ENCODE assay signal across 21 mouse cellular contexts in the genomic region with DNA sequence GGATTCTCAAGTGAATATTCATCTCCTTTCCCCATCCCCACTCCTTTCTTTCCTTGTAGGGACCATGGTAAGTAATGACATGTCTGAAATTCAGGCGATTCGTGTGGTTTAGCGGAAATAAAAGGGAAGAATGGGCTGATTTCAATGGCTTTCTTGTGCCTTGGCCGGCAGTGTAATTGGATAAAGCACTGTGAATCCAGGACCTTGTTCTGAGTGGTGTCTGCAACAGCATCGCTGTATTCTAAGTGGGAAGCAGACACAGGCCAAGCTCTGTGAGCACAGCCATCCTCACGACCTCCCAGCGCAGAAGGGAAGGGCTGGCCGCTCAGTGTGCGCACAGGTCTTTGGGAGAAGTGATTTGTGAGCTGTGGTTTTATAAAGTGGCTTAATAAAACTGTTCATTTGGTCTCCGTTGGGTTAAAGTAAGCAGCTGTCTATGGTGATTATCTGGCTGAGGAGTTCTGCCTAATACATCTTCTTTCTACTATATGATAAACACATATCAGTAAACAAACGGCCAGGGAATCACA. TPM values are rescaled to one million over a fixed set of nuclear protein-coding genes. Genes with fewer than 3 reads are reported as not detected.
DNase-seq lines count a peak whose midpoint lies in the region; ATAC-seq lines count a peak whose summit lies in the region.
"Had no signal": no experiment of that assay in that cellular context is flagged by ENCODE, and none has a peak within 500 bp of the region (broad histone marks: within the 10 kb centered on the region; RNA-seq: fewer than 3 reads in every experiment).

No protein-coding gene starts in this region.

- H3K9me3 ChIP-seq in forebrain, embryonic 14.5 days (replicated peaks; ENCODE audit: control insufficient read depth, low read length) = no peaks in the 10 kb centered on the region
- no peaks in the 10 kb centered on the region for H3K9me3 ChIP-seq in forebrain, embryonic 15.5 days
- H3K9me3 ChIP-seq in midbrain, embryonic 11.5 days (ENCODE audit: control insufficient read depth, low read length) = no peaks in the 10 kb centered on the region
- no peaks in the 10 kb centered on the region for H3K9me3 ChIP-seq in midbrain, embryonic 10.5 days (replicated peaks)
- no peaks in the 10 kb centered on the region for H3K9me3 ChIP-seq in midbrain, embryonic 13.5 days
- H3K9me3 ChIP-seq: embryonic facial prominence, embryonic 10.5 days had no signal

- H3K4me1 ChIP-seq in forebrain, embryonic 14.5 days (ENCODE audit: control insufficient read depth, insufficient read depth, low read length) = peaks cover 39% of the 10 kb centered on the region
- H3K4me1 ChIP-seq in forebrain, embryonic 15.5 days = peaks cover 51% of the 10 kb centered on the region
- peaks cover 55% of the 10 kb centered on the region for H3K4me1 ChIP-seq in midbrain, embryonic 11.5 days (ENCODE audit: control insufficient read depth, insufficient read depth, low read length)
- peaks cover 82% of the 10 kb centered on the region for H3K4me1 ChIP-seq in midbrain, embryonic 10.5 days
- H3K4me1 ChIP-seq in midbrain, embryonic 13.5 days (replicated peaks) = peaks cover 75% of the 10 kb centered on the region

- H3K36me3 ChIP-seq in forebrain, embryonic 14.5 days (ENCODE audit: control insufficient read depth, insufficient read depth, low read length) = no peaks in the 10 kb centered on the region
- no peaks in the 10 kb centered on the region for H3K36me3 ChIP-seq in forebrain, embryonic 15.5 days
- no peaks in the 10 kb centered on the region for H3K36me3 ChIP-seq in midbrain, embryonic 11.5 days (ENCODE audit: control insufficient read depth, insufficient read depth, low read length)
- H3K36me3 ChIP-seq in midbrain, embryonic 10.5 days = no peaks in the 10 kb centered on the region
- H3K36me3 ChIP-seq in midbrain, embryonic 13.5 days = no peaks in the 10 kb centered on the region
- H3K36me3 ChIP-seq: embryonic facial prominence, embryonic 10.5 days had no signal

- peak; percentile 38 for DNase-seq in forebrain, embryonic 14.5 days (ENCODE audit: low spot score)
- DNase-seq in midbrain, embryonic 11.5 days (ENCODE audit: low spot score, missing footprints) = no peak
- no peak for DNase-seq in midbrain, embryonic 10.5 days (ENCODE audit: low spot score)
- no peak for DNase-seq in right cerebral cortex, postnatal 14 days
- DNase-seq in c-Kit-positive CD71-positive TER-119-positive erythroid progenitor cells, embryonic 14.5 days (ENCODE audit: low spot score) = no peak
- DNase-seq: adrenal gland, postnatal 36 days; gastrocnemius, adult 2 months; heart, postnatal 36 days; kidney, adult 2 months; kidney, postnatal 10 days; left cerebral cortex, postnatal 4 days; liver; lung, postnatal 10 days; thymus, postnatal 36 days had no signal

- no peaks in the 10 kb centered on the region for H3K27me3 ChIP-seq in forebrain, embryonic 14.5 days (replicated peaks; ENCODE audit: control insufficient read depth, insufficient read depth, low read length)
- no peaks in the 10 kb centered on the region for H3K27me3 ChIP-seq in forebrain, embryonic 15.5 days
- H3K27me3 ChIP-seq in midbrain, embryonic 11.5 days (ENCODE audit: control insufficient read depth, insufficient read depth, low read length) = 0 out of 2 replicates have a peak, but pooled peaks cover 2% of the 10 kb centered on the region
- H3K27me3 ChIP-seq in midbrain, embryonic 10.5 days (ENCODE audit: low read depth, poor library complexity, severe bottlenecking) = no peaks in the 10 kb centered on the region
- peaks cover 17% of the 10 kb centered on the region; the same call in 1 of the 2 replicates for H3K27me3 ChIP-seq in midbrain, embryonic 13.5 days
- H3K27me3 ChIP-seq: CH12.LX had no signal

- H3K4me2 ChIP-seq in forebrain, embryonic 14.5 days (ENCODE audit: low read length) = no peak overlapping the region
- H3K4me2 ChIP-seq in forebrain, embryonic 15.5 days (replicated peaks) = no peak overlapping the region
- no peak overlapping the region for H3K4me2 ChIP-seq in midbrain, embryonic 11.5 days
- H3K4me2 ChIP-seq in midbrain, embryonic 13.5 days (replicated peaks) = peak overlapping the region; percentile 7; the same call in 1 of the 2 replicates

- 36% methylated on average over 11 of the region's 11 CpGs for WGBS in forebrain, embryonic 14.5 days
- 35% methylated on average over 11 of the region's 11 CpGs for WGBS in forebrain, embryonic 15.5 days
- 36% methylated on average over 11 of the region's 11 CpGs for WGBS in midbrain, embryonic 11.5 days
- 57% methylated on average over 11 of the region's 11 CpGs for WGBS in midbrain, embryonic 10.5 days
- WGBS in midbrain, embryonic 13.5 days = 24% methylated on average over 11 of the region's 11 CpGs

- H3K4me3 ChIP-seq in forebrain, embryonic 14.5 days (ENCODE audit: low read depth, low read length) = no peak overlapping the region
- H3K4me3 ChIP-seq in forebrain, embryonic 15.5 days = no peak overlapping the region
- H3K4me3 ChIP-seq in midbrain, embryonic 11.5 days (ENCODE audit: low read depth, low read length) = no peak overlapping the region
- H3K4me3 ChIP-seq in midbrain, embryonic 10.5 days = no peak overlapping the region
- H3K4me3 ChIP-seq in midbrain, embryonic 13.5 days (replicated peaks) = no peak overlapping the region
- H3K4me3 ChIP-seq: embryonic facial prominence, embryonic 10.5 days; gastrocnemius, adult 2 months; layer of hippocampus, adult 2 months; myocyte had no signal

- no peak overlapping the region for H3K27ac ChIP-seq in forebrain, embryonic 14.5 days (ENCODE audit: low read depth, low read length)
- no peak overlapping the region for H3K27ac ChIP-seq in forebrain, embryonic 15.5 days (replicated peaks)
- no peak overlapping the region for H3K27ac ChIP-seq in midbrain, embryonic 11.5 days (ENCODE audit: low read depth, low read length)
- no peak overlapping the region for H3K27ac ChIP-seq in midbrain, embryonic 10.5 days (replicated peaks)
- peak overlapping the region; percentile 10; the same call in 1 of the 2 replicates for H3K27ac ChIP-seq in midbrain, embryonic 13.5 days
- H3K27ac ChIP-seq: embryonic facial prominence, embryonic 10.5 days; layer of hippocampus, adult 2 months had no signal

- no peak for ATAC-seq in forebrain, embryonic 14.5 days
- no peak for ATAC-seq in forebrain, embryonic 15.5 days (replicated peaks)
- 0 out of 2 replicates have a peak, but pooled peaks have one; percentile 41 for ATAC-seq in midbrain, embryonic 11.5 days (ENCODE audit: low FRiP score)
- peak; percentile 48; the same call in 1 of the 2 replicates for ATAC-seq in midbrain, embryonic 13.5 days
- ATAC-seq: inflammation-experienced regulatory T-cells, adult 6 months had no signal

- no peak overlapping the region for H3K9ac ChIP-seq in forebrain, embryonic 14.5 days (ENCODE audit: low read length)
- no peak overlapping the region for H3K9ac ChIP-seq in forebrain, embryonic 15.5 days (replicated peaks)
- H3K9ac ChIP-seq in midbrain, embryonic 11.5 days (ENCODE audit: low read length) = peak overlapping the region; percentile 27
- 0 out of 2 replicates have a peak overlapping the region, but pooled peaks have one; percentile 11 for H3K9ac ChIP-seq in midbrain, embryonic 13.5 days (replicated peaks)

RNA-seq across cellular contexts. Expression of a gene that starts 15.3 kb away (rescaled TPM):
- 5.1 and 7.5 TPM in 2 replicates for polyA plus RNA-seq in forebrain, embryonic 14.5 days (2014; fragmentation: Nextera tagmentation; extraction: Ambion mirVana)
- 10.1 and 11.6 TPM in 2 replicates for polyA plus RNA-seq in forebrain, embryonic 15.5 days (2015; fragmentation: Nextera tagmentation; extraction: Ambion mirVana)
- polyA plus RNA-seq in midbrain, embryonic 11.5 days (2014; fragmentation: Nextera tagmentation; extraction: Ambion mirVana) = 15.7 and 16.2 TPM in 2 replicates
- polyA plus RNA-seq in midbrain, embryonic 10.5 days (2016; fragmentation: Nextera tagmentation; extraction: Ambion mirVana) = 11.9 and 12.6 TPM in 2 replicates
- polyA plus RNA-seq in midbrain, embryonic 13.5 days (2015; fragmentation: Nextera tagmentation; extraction: Ambion mirVana) = 7.1 and 8.3 TPM in 2 replicates

Comparison
In these comparisons a context has a peak if more than half of its experiments do, and no peak if none do; other contexts are left out.
1. ATAC-seq: peak in midbrain, embryonic 11.5 days (single experiment) and midbrain, embryonic 13.5 days (single experiment); none in forebrain, embryonic 14.5 days (single experiment) and forebrain, embryonic 15.5 days (single experiment).
2. H3K9ac ChIP-seq: peak in midbrain, embryonic 11.5 days (single experiment) and midbrain, embryonic 13.5 days (single experiment); none in forebrain, embryonic 14.5 days (single experiment) and forebrain, embryonic 15.5 days (single experiment).